Mouse (Mus musculus) ovary, postnatal 14 days (tissue): ENCODE results near the gene Pjvk.

ENCODE experiments used
- DNase-seq: peaks from one replicate; pipeline ENCODE4 v3.0.0; 2022; ENCODE audit warnings: low spot score

Pjvk gene

DNA sequence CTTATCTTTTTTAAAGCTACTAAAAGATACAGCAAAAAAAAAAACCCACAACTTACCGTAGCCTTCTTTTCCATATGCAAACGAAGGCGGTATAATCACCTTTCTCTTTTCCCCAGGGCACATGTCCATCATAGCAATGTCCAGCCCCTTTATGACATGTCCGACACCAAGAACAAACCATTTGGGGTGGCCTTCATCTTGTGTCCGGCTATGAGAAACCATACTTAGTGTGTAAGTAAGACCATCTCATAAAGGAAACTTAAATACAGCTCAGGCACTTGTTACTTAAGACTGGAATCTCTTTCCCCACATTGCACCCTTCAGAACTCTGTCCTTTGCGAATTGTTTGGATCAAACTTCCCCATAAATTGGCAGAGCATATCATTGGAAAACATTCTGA, 23.4 kb downstream of the Pjvk start:
- no peak for DNase-seq

DNA sequence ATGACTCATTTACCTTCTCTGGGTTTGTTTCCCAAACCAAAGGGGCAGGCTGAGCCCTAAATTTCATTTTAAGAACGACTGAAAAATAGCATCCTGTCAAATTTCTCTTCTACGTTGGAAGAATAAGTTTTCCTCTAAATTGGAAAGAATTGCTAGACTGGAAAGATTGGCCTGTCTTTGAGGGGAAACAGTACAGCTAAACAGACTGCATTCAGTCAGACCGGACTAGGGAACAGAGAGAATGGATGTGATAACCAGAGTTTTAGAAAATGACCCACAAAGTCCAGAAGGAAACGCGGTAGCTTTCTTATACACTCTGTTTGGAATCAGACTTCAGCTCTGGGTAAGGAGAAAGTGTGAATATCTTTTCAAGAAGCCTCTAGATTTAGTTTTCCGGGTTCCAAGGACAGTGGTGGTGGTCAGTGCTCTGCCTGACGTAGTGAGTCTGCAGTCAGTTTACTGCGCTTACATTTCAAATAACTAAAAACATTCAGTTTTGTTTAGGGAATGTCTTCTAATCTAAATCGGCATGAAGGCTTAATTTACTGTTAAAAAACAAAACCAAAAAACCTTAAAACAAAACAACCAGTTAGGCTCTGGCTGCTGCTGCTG, 24.0 kb downstream of the Pjvk start:
- DNase-seq: no peak

DNA sequence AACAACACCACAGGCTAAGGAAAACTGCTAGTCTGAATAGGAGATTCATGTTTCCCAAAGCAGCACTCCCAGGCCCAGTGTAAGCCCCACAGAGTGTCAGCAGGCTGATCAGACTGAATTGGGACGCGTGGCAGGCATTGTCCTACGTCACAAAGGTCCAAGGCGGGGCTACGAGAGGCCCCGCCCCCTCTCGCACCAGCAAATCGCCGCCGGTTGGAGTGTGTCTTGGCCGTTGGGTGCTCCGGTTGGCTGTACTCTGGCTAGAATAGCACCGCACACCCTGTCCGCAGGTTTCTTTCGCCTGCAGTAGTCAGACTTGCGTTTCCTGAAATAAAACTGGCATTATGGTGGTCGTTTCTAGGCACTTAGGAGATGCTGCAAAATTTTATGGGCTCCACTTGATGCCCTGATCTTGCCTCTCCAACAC, 24.7 kb downstream of the Pjvk start, which contains the start of gene Fkbp7:
Gene Fkbp7 (minus strand): TSS at position 151 of the 427 bp plus-strand sequence.
- DNase-seq: peak; percentile 84

DNA sequence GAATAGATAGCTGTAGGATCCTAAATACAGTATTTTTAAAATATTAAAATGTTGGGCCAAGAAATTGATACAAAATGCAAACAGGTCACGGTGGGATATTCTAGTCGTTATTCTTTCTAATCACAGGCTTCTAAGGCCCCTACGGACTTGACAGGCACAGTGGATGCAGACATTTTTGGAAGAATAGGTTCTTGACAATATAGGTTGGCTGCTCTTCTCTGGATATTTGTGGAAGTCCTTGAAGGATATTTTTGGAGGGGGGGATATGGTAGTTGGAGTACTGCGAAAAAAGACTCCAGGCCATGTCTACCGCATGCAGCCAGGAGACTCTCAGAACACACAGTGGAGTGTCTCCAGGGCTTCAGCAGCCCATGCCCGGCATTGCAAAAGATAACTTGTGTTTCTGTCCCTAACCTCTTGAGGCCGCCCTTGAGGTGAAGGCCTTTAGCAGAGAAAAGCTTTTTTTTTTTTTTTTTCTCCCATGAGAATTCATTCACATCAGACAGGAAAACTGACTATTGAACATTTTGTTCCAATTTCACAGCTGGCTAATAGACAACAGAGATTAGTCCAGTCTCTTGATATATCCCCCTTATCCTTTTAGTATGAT, 25.3 kb downstream of the Pjvk start:
- DNase-seq: no peak

DNA sequence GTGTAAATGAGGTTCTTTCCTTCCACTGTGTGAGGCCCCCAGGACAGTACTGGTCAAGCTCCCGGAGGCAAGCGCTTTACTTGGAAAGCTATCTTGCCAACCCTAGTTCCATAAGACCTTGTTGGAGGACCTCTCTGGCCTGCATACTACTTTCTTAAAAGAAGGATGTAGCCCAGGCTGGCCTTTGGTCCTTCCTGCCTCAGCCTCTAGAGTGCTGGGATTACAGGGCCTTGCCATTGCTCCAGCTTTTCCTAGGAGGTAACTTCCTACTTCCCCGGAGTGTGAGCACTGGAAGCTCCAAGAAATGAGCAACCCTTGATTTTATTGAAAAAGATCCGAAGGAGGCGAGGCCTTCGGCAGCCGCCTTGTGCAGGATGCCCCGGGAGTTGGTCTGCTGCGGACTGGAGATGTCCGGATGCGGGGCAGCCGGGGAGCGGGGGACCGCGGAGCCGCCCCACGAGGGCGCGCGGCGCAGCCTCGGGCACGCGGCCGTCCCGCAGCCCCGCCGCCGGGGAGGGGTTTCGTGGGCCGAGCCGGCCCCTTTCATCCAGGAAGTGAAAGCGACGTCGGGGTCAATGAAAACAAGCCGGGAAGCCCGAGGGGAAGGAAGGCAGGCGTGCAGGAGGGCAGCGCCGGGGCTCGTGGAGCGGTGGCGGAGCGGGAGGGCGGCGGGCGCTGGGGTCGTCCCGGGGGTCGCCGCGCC, 26.6 kb downstream of the Pjvk start, which contains the start of gene Plekha3:
Gene Plekha3 (plus strand): TSS at position 557 of the 703 bp plus-strand sequence.
- DNase-seq: peak; percentile 71

DNA sequence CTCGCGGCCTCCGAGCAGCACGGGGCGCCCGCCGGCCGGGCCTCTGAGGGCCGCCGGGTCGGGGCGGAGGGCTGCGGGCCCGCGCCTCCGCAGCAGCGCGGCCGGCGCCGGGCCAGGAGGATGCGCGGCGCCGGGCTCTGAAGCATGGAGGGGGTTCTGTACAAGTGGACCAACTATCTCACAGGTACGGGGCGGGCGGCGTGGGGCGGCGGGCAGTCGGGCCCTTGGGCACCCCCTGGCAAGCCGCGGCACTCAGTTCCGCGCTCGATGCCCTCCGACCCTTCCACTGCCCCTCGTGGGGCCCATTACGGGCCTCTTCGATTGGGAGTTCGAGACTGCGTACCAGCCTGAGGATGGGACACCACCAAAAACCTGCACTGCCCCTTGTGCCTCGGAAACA, 27.2 kb downstream of the Pjvk start:
- DNase-seq: no peak

DNA sequence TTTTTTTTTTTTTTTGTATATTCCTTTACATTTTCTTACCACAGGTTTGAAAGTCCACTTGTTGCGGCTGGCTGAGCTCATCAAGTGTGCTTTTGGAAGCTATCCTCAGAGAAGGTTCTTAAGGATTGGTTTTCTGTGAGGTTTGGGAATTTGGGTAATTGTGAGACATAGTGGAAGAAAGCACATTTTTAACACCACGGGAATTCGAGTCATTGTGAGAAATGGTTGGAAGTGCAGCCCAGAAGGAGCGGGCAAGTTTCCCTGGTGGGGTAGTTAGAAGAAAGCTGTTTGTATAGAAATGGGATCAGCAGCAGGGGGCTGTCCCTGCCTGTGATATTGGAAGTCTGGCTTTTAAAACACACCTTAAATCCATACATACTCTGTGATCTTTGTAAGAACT, 27.7 kb downstream of the Pjvk start:
- no peak for DNase-seq

DNA sequence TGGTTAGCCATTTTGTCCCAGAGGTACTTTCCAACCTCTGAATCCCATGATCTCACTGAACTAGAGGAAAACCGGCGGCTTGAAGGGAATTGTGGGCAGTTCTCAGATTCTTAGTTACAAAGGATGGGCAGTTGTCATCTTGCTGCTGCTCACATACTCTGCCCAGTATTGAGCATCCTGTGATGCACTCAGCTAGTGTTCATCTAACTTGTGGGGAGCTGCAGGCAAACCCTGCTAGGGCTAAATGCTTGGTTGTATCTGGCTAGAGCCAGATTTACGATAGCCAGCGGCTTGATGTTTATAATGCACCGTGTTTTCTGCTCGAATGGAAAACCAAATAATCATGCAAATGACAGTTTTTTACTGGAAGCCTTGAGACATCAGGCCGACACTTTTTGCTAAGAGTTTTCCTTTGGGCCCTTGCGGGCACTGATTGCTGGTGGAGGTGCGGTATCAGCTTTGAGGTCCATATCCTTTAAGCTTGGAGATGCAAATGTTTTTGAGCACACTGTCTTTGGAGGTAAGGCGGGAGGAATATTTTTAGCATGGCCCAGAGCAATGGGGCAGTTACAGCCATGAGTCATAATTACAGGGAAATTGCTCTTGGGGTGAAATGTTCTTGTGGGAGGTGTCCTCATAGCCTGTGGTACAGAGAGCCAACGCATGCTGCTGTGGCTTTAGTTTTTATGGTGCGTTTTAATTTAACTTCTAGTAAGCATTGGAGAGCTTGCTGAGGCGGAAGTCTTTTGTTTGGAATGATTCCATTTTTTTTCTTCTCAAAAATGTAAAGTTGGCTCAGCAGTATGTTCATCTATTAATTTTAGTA, 28.3 kb downstream of the Pjvk start:
- no peak for DNase-seq

DNA sequence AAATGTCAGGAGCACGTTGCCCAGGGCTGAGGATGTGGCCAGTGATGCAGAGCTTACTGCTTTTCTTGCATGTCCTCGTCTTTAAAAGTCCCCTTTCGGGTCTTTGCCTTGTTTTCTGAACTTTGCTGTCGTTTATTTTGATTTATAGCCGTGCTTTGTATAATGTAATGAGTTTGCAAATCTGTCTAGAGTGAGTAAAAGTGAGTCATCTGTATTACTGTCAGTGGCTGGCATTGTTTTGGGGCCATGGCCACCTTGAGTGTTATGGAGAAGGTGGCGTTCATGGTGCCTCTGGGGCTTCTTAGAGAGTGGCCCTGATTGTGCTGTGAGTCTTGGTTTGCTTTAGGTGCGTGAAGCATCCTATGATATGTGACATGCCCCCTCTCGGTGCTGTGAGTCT, 34.0 kb downstream of the Pjvk start:
- no peak for DNase-seq

DNA sequence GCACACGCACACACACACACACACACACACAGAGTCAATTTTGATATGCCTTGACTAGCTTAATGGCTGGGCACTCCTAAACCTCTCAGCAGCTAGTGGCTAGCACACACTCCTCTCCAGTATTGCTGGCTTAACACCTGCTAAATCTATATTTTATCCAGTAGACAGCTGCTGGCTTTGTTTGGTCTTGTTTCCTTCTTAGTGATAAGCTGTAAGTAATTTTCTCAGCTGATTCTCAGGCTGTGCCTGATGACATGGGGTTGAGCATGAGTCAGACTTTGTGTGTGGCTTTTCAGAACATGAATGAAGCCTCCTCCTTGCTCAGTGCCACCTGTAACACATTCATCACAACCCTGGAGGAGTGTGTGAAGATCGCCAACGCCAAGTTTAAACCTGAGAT, 38.7 kb downstream of the Pjvk start:
- DNase-seq: no peak

DNA sequence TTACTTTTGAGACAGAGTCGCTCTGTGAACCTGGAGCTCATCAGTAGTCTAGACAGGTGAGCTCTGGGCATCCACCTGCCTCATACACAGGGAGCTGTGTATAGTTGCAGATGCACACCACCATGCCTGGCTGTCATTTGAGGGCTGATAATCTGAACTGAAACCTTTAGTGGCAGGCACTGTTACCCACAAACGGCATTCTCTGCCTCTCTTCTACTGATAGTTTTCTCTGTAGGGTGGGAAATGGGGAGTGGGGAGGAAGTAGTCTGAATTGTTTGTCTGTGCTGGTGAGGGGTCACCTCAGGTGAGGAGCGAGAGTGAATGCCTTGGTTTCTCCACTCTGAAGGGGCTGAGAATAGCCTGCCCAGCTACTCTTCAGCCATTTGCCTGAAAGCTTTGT, 39.3 kb downstream of the Pjvk start:
- no peak for DNase-seq

DNA sequence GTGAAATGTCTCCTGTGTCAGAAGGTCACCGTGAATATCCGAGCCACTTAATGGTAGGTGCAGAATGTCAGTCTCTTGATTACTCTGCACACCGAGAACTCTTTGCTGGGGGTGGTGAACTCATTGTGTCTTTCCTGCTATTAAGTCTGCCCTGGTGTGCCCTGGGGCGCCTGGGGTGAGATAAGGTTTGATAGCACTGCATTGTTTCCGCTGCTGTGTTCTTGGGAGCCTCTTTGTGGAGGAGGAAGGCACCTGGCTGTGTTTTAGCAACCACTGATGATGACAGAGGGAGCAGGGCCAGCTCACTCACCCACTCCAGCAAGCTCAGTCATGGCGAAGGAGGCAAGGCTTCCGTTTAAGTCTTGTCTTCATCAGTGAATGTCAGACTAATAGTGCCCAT, 39.9 kb downstream of the Pjvk start:
- no peak for DNase-seq

DNA sequence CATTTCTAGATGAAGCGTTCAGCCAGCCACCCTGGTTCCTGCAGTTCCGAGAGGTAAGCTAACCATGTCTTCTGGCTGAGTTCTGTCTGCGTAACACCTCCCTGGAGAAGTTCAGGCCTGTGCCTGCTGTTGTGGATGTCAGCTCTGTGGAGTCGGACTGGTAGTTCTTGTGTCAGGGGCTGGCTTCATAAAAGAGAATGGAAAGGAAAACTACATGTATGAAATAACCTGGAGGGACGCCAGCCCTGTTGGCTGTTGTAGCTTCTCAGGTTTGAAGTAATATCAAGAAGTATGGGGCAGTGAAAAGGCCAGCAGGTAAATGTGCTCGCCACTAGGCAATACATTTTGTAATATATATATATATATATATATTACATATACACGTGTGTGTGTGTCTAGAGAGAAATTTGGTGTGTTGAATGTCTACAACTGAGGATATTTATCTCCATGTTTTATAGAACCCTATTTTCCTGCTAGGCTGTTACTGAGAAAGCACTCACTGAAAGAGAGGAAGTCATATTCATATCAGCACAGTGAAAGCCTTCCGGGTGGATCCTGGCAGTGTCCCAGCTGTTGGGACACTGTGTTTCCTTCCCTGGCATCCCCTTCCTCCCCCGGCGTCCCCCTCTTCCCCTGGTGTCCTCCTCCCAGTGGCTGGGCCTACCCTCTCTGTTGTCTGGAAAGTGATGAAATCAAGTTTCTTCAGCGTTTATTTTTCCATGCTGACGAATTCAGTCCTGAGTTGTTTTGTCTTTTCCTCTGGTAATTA, 42.3 kb downstream of the Pjvk start:
- no peak for DNase-seq

DNA sequence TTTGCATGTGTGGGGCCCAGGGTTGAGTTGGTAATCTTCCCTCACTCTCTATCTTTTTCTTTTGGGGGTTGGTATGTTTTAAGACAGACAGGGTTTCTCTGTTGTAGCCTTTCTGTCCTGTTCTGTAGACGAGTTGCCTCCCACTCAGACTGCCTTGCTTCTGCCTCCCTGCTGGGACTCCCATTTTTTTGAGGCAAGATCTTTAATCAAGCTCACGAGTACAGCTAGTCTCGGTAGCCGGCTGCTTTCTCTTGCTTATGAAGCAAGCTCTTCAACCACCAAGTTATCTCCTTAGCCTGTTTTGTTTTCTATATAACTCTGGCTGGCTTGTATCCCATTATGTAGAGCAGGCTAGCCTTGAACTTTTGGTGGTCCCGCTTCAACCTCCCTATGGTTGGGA, 45.5 kb downstream of the Pjvk start:
- DNase-seq: no peak

DNA sequence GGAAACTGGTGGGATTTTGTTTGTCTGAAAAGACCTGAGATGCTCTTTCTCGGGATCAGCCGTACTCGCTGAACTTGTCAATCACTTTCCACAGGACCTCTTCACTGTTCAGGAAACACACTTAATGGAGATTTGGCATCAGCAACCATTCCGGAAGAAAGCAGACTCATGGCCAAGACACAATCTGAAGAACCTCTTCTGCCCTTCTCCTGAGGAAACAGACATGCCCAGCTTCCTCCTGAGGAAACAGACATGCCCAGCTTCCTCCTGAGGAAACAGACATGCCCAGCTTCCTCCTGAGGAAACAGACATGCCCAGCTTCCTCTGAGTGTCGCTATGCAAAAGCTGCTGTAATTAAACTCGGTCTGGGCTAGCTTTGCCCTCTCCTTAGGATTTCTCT, 47.0 kb downstream of the Pjvk start:
- DNase-seq: no peak

DNA sequence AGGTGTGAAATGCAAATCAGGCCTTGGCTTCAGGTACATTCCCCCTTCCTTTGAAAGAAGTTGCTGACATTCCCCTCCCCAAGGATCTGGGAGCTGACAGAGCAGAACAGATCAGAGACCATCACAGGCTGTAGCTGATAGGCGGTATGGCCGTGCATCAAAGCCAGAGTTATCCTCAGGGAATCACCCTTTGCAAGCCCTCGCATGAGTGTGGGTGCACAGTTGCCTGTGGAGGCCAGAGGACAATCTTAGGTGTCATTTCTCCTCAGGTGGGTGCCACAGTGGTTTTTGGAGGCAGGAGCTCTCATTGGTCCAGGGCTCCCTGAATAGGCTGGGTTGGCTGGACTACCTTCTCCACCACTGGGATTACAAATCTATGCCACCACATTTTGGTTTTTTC, 53.9 kb downstream of the Pjvk start:
- no peak for DNase-seq

DNA sequence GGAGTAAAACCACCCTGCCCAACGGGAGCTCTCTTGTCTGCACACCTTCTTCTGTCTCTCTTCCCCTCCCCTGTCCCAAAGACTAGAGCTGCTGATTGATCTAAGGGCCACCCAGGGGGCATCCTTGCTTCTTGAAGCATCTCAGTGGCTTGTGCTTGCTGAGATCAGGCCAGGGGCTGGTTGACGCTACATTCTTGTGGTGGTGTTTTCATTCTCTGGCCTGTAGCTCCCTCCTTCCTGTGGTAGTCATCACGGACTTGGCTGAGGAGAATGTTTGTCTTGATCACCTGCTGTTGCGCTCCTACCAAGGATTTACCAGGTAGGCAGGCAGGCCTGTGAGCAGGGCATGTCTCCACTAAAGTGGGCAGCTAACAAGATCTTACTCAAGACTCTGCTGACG, 54.5 kb downstream of the Pjvk start:
- no peak for DNase-seq

DNA sequence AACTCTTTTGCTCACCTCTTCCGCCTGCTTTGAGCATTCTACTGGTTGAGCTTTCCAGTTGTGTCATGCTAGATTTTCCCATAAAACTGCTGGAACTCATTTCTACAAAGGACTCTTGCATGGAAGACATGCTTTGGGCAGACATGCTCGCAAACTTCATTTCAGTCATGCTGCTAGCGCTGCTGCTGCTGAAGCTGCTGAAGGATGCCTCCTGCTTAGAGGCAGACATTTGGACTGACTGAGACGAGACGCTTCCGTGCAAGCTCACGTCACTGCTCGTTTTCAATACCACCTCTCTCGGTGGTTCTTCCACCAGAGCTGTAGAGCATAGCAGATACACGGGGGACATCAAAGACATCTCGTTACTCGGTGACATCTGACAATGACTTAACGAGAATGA, 57.4 kb downstream of the Pjvk start:
- DNase-seq: no peak
